Mouse (Mus musculus) megakaryocyte, embryonic 14.5 days (primary cell): ENCODE results near the gene Asb15. TPM values are rescaled to one million over a fixed set of nuclear protein-coding genes. Genes with fewer than 3 reads are reported as not detected.

Source experiments
- H3K27me3 ChIP-seq: replicated peaks from 2 replicates; pipeline ENCODE3; 2012; ENCODE audit warnings: inconsistent platforms
- H3K36me3 ChIP-seq: replicated peaks from 2 replicates; pipeline ENCODE3; 2012; ENCODE audit warnings: low read length, inconsistent platforms, mixed read lengths
- H3K4me1 ChIP-seq: 2 replicates; pipeline ENCODE4 v1.6.1; 2012; ENCODE audit warnings: inconsistent platforms
- H3K4me3 ChIP-seq: replicated peaks from 2 replicates; pipeline ENCODE3; 2012; ENCODE audit warnings: moderate library complexity, mild to moderate bottlenecking, inconsistent platforms
- H3K9me3 ChIP-seq: 2 replicates; pipeline ENCODE4 v1.6.1; 2012; ENCODE audit warnings: inconsistent platforms
- FLI1 ChIP-seq: IDR thresholded peaks from 2 replicates; pipeline ENCODE4 v1.6.1; 2012; ENCODE audit warnings: low read length, inconsistent platforms, mixed read lengths
- GATA1 ChIP-seq: IDR thresholded peaks from 3 replicates; pipeline ENCODE4 v1.6.1; 2012; ENCODE audit warnings: mixed read lengths, low read length, inconsistent platforms, borderline replicate concordance
- polyA plus RNA-seq: library from polyadenylated mRNA; stranded (reverse); fragments of >175 nt; gene quantifications from 2 replicates; pipeline ENCODE4 v1.2.3, GENCODE M21; 2012; ENCODE audit warnings: low replicate concordance; ENCODE audit not compliant: insufficient read depth

Gene Asb15
- polyA plus RNA-seq, 1 experiment, result not detected

DNA sequence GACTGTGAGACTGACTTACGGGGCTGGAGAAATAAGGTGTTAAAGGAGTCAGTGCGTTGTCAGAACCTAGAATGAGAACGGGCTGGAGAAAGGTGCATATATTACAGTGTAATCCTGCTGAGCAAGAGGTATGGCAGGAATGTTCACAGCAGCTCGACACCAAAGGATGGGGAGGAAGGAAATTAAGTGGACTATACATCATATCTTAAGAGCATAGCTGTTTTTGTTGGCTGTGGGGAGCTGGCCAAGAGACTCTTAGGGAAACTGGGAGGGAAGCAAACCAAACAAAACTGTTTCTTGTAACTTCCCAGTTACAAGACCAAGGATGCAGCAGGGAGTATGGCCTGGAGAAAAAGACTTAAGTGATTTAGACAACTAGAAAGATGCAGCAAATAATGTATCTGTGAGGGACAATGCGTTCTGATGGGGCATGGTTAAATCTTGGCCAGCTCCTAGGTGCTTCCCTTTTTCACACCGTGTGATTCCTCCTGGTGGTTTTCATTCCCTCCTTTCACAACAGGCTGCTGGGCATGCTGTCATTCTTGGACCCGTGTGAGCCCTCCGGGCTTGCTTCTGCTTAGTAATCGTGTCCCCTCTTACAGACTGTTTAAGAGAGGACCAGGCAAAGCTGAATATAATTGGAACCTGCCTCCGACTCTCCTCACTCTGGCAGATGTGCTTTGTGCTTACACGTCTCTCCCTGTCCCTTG, 2.9 kb downstream of the Asb15 start:
- Histone ChIP-seq H3K27me3 (no peaks in the 10 kb centered on the region), H3K4me3 (no peak overlapping the region), H3K9me3 (peaks cover 4% of the 10 kb centered on the region), H3K4me1 (peaks cover 39% of the 10 kb centered on the region), H3K36me3 (no peaks in the 10 kb centered on the region)
- TF ChIP-seq FLI1 (no peak), GATA1 (no peak)

DNA sequence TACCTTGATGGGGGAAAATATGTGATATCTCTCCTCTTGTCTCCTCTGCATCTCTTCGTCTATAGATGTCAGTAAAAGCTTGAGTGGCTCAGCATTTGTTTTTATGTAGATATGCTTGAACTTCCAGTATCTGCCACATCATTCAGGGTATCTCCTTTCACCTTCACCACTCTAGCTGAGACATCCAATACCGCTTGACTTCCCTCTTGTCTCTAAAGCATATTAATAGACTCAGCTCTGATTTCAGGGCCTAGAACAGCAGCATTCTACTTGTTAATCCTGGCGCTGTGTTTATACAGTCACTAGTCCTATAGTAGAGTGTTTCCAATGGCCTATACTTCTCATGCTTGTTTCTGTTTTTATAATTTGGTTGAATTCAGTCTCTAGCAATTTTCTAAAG, 4.9 kb downstream of the Asb15 start:
- Histone ChIP-seq H3K4me1 (peaks cover 23% of the 10 kb centered on the region), H3K4me3 (no peak overlapping the region), H3K9me3 (peaks cover 4% of the 10 kb centered on the region), H3K27me3 (no peaks in the 10 kb centered on the region), H3K36me3 (no peaks in the 10 kb centered on the region)
- TF ChIP-seq GATA1 (no peak), FLI1 (no peak)

DNA sequence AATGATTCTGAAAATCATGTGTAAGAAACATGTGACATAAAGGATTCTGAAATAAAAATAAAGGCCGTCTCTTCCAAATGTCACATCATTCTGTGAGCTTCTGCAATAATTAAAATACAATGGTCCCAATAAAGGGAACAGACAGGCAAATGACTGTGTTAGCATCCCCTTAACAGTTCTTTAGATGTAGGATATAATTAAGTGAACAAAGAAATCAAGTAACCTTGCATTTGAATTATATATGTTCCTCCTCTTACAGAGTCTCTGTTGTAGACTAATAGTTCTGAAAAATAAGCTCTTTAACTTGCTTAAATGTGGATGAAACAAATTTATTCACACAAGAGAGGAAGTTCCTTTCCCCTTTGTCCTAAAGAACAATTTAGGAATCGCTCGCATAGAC, 10.5 kb downstream of the Asb15 start:
- Histone ChIP-seq H3K27me3 (no peaks in the 10 kb centered on the region), H3K9me3 (peaks cover 4% of the 10 kb centered on the region), H3K4me1 (no peaks in the 10 kb centered on the region), H3K4me3 (no peak overlapping the region), H3K36me3 (no peaks in the 10 kb centered on the region)
- no peak for TF ChIP-seq FLI1
- TF ChIP-seq GATA1, result no peak

DNA sequence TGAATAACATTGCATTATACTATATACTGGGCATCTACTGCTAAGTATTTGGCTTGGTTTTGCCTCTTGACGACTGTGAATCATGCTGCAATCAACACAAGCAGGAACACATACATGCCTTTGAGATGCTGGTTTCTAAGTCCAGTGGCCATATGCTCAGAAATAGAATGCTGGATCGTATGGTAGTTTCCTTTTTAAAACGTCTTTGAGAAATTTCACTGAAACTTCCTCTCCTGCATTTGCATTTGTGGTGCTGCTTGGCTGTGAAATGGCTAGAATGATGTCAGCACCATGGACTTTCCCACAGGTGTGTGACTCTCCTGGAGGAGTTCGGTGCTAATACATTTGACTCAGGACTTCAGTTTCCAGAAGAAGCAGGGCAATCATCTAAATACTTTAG, 12.2 kb downstream of the Asb15 start:
- Histone ChIP-seq H3K4me3 (no peak overlapping the region), H3K27me3 (no peaks in the 10 kb centered on the region), H3K36me3 (no peaks in the 10 kb centered on the region), H3K4me1 (no peaks in the 10 kb centered on the region), H3K9me3 (no peaks in the 10 kb centered on the region)
- TF ChIP-seq FLI1 (no peak), GATA1 (no peak)

DNA sequence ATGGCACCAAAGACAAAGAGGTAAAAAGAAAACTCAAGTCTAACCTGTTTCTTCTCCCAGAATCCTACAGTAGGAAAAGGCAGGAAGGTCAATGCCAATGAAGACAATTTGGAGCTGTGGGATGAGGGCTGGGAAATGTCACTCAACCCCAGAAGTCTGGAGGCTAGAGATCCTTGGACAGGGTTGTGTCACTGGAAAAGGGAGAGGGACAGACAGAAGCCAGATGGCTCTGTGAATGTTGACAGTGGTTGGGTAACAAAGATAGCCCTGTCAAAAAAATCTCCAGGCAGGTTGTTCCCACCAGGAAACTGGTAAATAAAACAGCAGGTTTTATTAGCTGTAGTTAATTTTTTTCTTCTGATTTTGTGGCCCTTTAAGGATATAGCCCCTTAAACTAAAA, 14.4 kb downstream of the Asb15 start:
- Histone ChIP-seq H3K4me3 (no peak overlapping the region), H3K27me3 (no peaks in the 10 kb centered on the region), H3K4me1 (no peaks in the 10 kb centered on the region), H3K36me3 (no peaks in the 10 kb centered on the region), H3K9me3 (no peaks in the 10 kb centered on the region)
- TF ChIP-seq FLI1, result no peak

DNA sequence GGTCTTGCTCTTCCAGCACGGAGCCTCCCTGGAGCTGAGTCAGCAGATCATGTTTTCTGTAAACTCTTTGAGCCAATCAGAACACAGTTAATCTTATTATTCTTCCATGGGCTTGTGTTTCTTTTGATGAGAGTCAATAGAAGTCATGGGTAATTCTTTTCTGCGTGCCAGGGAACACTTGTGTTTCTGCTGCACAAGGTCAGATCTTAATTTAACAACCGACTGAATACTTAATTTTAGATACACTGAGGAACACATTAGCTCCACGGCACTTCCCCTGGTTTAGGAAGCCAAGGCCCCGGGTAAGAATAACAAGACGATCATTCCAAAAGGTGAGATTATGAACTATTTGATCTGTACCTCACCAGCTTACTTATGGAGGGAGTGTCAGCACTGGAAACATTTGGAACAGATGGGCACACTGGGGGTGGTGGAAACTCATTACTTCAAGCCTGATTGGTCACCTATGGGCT, 15.2 kb downstream of the Asb15 start:
- H3K4me1 ChIP-seq, result no peaks in the 10 kb centered on the region
- no peak for TF ChIP-seq FLI1
- H3K27me3 ChIP-seq, result no peaks in the 10 kb centered on the region

DNA sequence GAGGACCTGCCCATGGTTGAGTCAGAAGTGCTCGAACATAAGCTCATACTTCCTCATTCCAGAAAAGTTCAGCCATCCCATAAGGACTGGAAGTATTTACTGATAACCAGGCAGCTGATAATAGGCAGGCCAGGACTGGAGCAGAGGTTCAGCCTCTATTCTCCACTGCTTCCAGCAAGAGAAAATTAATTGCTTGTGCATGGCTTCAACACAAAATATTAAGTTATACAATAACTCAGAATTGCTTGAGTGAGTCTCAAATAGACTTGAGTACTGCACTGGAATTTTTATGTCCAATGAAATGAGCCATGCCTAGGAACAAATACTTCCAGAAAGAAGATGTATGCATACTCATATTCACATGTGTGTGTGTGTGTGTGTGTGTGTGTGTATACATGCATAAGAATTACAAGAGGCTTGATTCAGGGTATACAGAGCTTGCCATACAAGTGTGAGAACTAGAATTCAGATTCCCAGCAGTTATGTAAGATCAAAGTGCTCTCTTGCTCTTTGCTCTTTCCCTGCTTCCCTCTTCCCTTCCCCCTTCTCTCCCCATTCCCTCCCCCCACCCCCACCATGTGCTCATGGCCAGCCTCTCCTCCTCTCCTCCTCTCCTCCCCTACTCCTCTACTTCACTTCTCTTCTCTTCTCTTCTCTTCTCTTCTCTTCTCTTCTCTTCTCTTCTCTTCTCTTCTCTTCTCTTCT, 18.9 kb downstream of the Asb15 start:
- Histone ChIP-seq H3K36me3 (no peaks in the 10 kb centered on the region), H3K9me3 (peaks cover 4% of the 10 kb centered on the region; the same call in 1 of the 2 replicates), H3K4me3 (no peak overlapping the region), H3K4me1 (no peaks in the 10 kb centered on the region), H3K27me3 (no peaks in the 10 kb centered on the region)
- TF ChIP-seq FLI1 (no peak), GATA1 (no peak)

More for the DNA sequence above, 15.2 kb downstream of the Asb15 start:
- no peaks in the 10 kb centered on the region for H3K36me3 ChIP-seq
- no peaks in the 10 kb centered on the region for H3K9me3 ChIP-seq
- no peak overlapping the region for H3K4me3 ChIP-seq

DNA sequence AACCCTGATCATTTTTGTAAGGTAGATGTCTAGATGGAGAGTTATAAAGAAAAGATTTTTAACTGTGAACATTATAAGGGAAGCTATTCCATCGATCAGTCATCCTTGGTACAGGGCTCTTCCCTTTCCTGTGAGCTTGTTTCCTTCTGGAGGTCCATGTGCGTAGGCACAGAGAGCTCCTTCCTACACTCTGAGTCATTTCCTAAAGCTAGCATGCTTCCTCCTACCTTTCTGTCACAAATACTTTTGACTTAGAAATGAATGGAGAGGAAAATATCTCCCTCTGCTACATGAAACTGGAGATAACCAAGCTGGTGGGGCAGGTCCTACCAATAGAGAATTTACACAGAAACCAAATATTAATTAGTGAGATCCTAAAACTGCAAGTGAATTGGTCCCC, 21.9 kb downstream of the Asb15 start:
- TF ChIP-seq GATA1, result no peak
- no peak for TF ChIP-seq FLI1
- Histone ChIP-seq H3K4me3 (no peak overlapping the region), H3K4me1 (no peaks in the 10 kb centered on the region; the same call in 1 of the 2 replicates), H3K36me3 (no peaks in the 10 kb centered on the region), H3K9me3 (peaks cover 4% of the 10 kb centered on the region; the same call in 1 of the 2 replicates), H3K27me3 (no peaks in the 10 kb centered on the region)

DNA sequence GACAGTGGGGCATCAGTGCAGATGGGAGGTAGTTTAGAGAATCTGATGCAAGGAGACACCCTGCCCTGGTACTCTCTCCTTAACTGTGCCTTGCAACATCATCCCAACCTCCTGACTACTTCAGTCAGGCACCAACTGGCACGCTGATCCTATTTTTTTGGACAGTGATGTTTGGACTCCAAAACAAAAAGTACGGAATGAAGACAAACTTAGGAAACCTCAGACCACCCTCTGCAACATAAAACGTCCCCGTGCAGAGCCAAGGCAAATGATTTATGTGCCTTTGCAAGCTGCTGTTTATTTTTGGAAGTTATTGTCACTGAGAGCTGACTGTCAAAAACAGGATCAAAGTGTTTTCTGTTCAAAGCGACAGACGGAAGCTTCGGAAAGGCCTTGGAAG, 24.1 kb downstream of the Asb15 start:
- no peak for TF ChIP-seq GATA1
- TF ChIP-seq FLI1, result no peak
- peaks cover 12% of the 10 kb centered on the region for H3K4me1 ChIP-seq
- peaks cover 4% of the 10 kb centered on the region; the same call in 1 of the 2 replicates for H3K9me3 ChIP-seq
- H3K27me3 ChIP-seq, result no peaks in the 10 kb centered on the region
- no peaks in the 10 kb centered on the region for H3K36me3 ChIP-seq
- H3K4me3 ChIP-seq, result no peak overlapping the region

DNA sequence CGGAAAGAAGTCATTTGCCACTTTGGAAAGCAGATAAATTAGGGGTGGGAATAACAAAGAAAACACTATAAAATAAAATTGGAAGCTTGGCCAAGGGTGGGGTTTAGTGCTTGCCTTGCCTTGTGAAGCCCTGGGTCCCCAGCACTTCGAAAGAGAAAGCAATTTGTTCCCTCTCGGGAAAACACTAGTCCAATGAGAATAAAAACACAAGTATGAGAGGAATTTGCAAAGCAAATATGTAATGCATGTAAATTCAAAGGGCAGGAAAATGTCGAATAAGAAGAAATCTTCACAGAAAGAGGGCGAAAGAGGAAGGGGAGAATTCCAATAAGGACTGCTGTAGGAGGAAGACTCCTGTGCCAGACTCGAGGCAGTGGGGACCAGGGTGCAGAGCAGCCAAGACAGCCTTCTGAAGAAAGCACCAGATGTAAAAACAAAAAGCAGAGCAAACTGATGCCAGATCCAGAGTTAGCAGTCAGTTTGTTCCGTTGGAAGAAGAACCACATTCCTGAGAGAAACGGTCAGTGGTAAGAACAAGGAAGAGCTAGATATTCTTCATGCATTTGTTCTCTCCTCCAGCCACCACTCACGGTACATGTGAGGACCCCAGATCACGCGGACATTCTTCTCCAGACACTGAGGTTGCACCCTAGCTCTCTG, 26.6 kb downstream of the Asb15 start:
- H3K4me3 ChIP-seq, result no peak overlapping the region
- no peak for TF ChIP-seq GATA1
- TF ChIP-seq FLI1, result no peak

More for the DNA sequence above, 26.6 kb downstream of the Asb15 start:
- Histone ChIP-seq H3K27me3 (no peaks in the 10 kb centered on the region), H3K4me1 (peaks cover 12% of the 10 kb centered on the region), H3K36me3 (no peaks in the 10 kb centered on the region), H3K9me3 (no peaks in the 10 kb centered on the region)
